Mouse (Mus musculus) heart, embryonic 15.5 days (tissue): ENCODE measurements around the gene Hoxa5. TPM values are rescaled to one million over a fixed set of nuclear protein-coding genes. Genes with fewer than 3 reads are reported as not detected.

Experiments
- ATAC-seq: fragments of 200-750 bp; cut with Nextera tagmentation; replicated peaks from 2 replicates; pipeline ENCODE4 v1.8.0; 2017; ENCODE audit warnings: low read depth, moderate TSS enrichment; ENCODE audit not compliant: insufficient number of reproducible peaks, insufficient read depth, low FRiP score
- H3K27ac ChIP-seq: fragments of 300-500 bp; sonication (generic); 2 replicates; pipeline ENCODE4 v1.5.1; 2015; ENCODE audit warnings: mild to moderate bottlenecking, inconsistent platforms
- H3K27me3 ChIP-seq: fragments of 300-500 bp; sonication (generic); 2 replicates; pipeline ENCODE4 v1.6.1; 2015; ENCODE audit warnings: inconsistent platforms
- H3K36me3 ChIP-seq: fragments of 300-500 bp; sonication (generic); 2 replicates; pipeline ENCODE4 v1.6.1; 2015; ENCODE audit warnings: mild to moderate bottlenecking, inconsistent platforms
- H3K4me1 ChIP-seq: fragments of 300-500 bp; sonication (generic); replicated peaks from 2 replicates; pipeline ENCODE4 v1.6.1; 2015; ENCODE audit warnings: inconsistent platforms
- H3K4me2 ChIP-seq: fragments of 300-500 bp; sonication (generic); 2 replicates; pipeline ENCODE4 v1.6.1; 2015; ENCODE audit warnings: inconsistent platforms, mild to moderate bottlenecking, moderate library complexity
- H3K4me3 ChIP-seq: fragments of 300-500 bp; sonication (generic); 2 replicates; pipeline ENCODE4 v1.5.1; 2015; ENCODE audit warnings: mild to moderate bottlenecking, inconsistent platforms
- H3K9ac ChIP-seq: fragments of 300-500 bp; sonication (generic); 2 replicates; pipeline ENCODE4 v1.6.1; 2015; ENCODE audit warnings: mild to moderate bottlenecking, inconsistent platforms
- H3K9me3 ChIP-seq: fragments of 300-500 bp; sonication (generic); replicated peaks from 2 replicates; pipeline ENCODE4 v1.6.1; 2016; ENCODE audit warnings: inconsistent platforms
- WGBS: fragments of 180-500 bp; shearing (Covaris S2); methylation state at CpG from one replicate; pipeline ENCODE4 v1.1.7; 2015; ENCODE audit warnings: mixed read lengths; 5-methylcytosine and 5-hydroxymethylcytosine counted together
- polyA plus RNA-seq: library from polyadenylated mRNA; unstranded; fragments of >200 nt; fragmentation: Nextera tagmentation; extraction: Ambion mirVana; gene quantifications from 2 replicates; pipeline ENCODE4 v1.2.1, GENCODE M21; 2015

The Hoxa5 gene
- polyA plus RNA-seq, 1 experiment from 2014 or later, result 2.3 TPM

DNA sequence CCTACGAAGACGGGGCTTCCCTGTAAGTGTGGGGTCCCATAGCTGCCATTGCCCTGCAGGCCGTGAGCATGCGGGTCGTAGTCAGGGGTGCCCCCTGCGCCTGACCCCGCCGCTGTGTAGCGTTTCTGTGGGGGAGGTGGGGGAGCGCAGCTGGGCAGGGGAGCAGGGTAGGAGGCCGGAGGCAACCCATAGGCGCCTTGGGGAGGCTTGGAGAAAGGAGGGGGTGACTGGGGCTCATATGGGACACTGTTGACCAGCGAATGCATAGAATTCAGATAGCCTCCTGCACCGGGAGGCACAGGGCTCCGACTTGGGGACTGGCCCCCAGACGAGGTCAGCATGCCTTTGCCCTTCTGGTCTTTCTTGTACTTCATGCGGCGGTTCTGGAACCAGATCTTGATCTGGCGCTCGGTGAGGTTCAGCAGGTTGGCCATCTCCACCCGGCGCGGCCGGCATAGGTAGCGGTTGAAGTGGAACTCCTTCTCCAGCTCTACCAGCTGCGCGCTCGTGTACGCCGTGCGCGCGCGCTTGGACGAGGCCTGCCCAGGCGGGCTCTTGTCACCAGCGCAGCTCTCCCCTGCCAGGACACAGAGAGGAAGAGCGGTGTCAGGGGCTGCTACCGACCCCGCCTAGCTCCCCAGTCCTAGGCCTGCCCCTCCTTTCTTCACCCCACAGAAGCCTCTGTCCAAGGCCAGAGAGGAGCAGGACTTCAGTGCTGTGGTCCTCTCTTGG, 34.1 kb downstream of the Hoxa5 start:
- Histone ChIP-seq H3K9ac (peak overlapping the region; percentile 10; the same call in 1 of the 2 replicates), H3K27me3 (peaks cover 96% of the 10 kb centered on the region)
- WGBS, result 6% methylated on average over 40 of the region's 40 CpGs

DNA sequence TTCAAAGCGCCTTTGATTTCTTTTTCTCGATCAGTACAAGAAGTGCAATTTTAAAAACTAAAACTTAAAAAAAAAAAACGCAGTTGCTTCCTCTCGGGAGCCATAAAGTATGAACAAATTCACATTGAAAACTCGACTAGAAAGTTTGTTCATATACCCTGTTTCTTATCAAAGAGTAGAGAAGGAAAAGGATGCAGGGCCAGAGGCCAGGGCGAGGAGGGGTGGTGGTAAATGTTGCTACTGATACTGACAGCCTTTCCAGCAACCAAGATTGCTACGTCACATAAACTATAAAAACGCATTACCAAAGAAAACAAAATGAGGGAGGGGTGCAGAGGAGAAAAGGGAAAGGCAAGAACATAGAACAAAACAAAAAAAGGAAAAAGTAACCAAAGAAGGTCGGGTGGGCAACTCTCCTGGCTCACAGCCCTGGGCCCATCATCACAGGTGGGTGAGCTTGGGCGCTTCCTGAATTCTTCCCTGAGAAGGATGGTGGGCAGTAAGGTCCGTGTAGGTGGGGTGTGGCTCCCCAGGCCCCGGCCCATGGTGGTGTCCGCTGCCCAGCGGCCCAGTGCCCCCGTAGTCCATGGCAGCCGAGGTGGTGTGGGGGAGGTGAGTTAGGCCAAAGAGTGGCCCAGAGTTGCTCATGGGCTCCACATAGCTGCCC, 34.8 kb downstream of the Hoxa5 start:
- Histone ChIP-seq H3K27me3 (peaks cover 96% of the 10 kb centered on the region), H3K4me2 (peak overlapping the region; percentile 45), H3K9me3 (no peaks in the 10 kb centered on the region), H3K4me3 (peak overlapping the region; percentile 10; the same call in 1 of the 2 replicates), H3K27ac (peak overlapping the region; percentile 37), H3K36me3 (no peaks in the 10 kb centered on the region), H3K4me1 (peaks cover 22% of the 10 kb centered on the region), H3K9ac (peak overlapping the region; percentile 10; the same call in 1 of the 2 replicates)
- 17% methylated on average over 16 of the region's 16 CpGs for WGBS
- no peak for ATAC-seq

More for the DNA sequence above, 34.1 kb downstream of the Hoxa5 start:
- H3K9me3 ChIP-seq, result no peaks in the 10 kb centered on the region
- peak overlapping the region; percentile 37 for H3K27ac ChIP-seq
- H3K4me1 ChIP-seq, result peaks cover 21% of the 10 kb centered on the region
- H3K36me3 ChIP-seq, result no peaks in the 10 kb centered on the region
- H3K4me2 ChIP-seq, result peak overlapping the region; percentile 45
- no peak for ATAC-seq
- peak overlapping the region; percentile 10 for H3K4me3 ChIP-seq

DNA sequence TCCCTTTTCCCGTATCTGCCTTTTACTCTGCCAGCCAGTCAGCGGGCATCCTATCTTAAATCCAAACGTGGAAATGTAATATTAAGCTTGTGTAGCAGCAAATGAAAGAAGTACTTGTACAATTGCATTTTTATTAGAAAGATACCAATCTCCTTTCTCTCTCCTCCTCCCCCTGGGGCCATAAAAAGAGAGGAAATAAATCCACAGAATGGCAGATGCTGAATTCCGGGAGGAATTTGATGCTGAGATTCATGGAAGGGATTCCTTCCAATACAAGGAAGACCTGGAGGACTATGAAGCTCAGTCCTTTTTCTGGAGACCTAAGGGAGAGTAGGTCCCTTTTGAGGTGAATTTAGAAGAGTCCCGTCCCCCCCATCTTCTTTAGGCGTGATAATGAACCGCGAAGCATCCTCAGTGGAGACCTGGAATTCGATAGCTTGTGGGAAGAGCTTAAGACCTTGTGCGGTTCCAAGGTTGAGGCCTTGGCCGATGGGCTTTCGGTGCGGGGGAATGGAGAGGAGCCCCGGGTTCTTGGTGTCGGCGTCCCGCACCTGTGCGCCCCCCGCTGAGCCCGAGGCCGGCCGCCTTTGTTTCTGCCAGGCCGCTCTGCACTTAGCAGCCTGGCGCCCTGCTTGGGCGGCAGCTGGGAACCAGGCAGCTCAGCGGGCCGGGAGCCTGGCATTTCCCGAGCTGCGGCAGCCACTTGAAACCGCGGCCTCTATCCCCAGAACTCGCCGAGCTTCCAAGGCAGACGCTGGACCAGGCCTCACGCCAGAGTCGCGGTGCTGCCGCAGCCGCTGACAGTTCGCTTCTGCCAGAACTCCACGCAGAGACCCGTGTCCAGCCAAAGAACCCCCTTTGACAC, 36.0 kb downstream of the Hoxa5 start:
- Histone ChIP-seq H3K4me2 (peak overlapping the region; percentile 47), H3K4me1 (peaks cover 27% of the 10 kb centered on the region), H3K9ac (0 out of 2 replicates have a peak overlapping the region, but pooled peaks have one; percentile 31), H3K4me3 (peak overlapping the region; percentile 31), H3K27me3 (peaks cover 97% of the 10 kb centered on the region), H3K9me3 (no peaks in the 10 kb centered on the region), H3K36me3 (no peaks in the 10 kb centered on the region), H3K27ac (peak overlapping the region; percentile 45; the same call in 1 of the 2 replicates)
- ATAC-seq, result no peak
- 8% methylated on average over 42 of the region's 42 CpGs for WGBS

GRCm38 (mm10) chr6:52167736-52168161, 36.6 kb downstream of the Hoxa5 start:
- ATAC-seq, result no peak
- H3K9me3 ChIP-seq, result no peaks in the 10 kb centered on the region
- peak overlapping the region; percentile 31; the same call in 1 of the 2 replicates for H3K4me3 ChIP-seq
- 21% methylated on average over 14 of the region's 14 CpGs for WGBS
- peaks cover 26% of the 10 kb centered on the region for H3K4me1 ChIP-seq
- H3K36me3 ChIP-seq, result no peaks in the 10 kb centered on the region
- peak overlapping the region; percentile 12; the same call in 1 of the 2 replicates for H3K27ac ChIP-seq
- H3K9ac ChIP-seq, result no peak overlapping the region
- H3K27me3 ChIP-seq, result peaks cover 97% of the 10 kb centered on the region
- H3K4me2 ChIP-seq, result peak overlapping the region; percentile 47; the same call in 1 of the 2 replicates

DNA sequence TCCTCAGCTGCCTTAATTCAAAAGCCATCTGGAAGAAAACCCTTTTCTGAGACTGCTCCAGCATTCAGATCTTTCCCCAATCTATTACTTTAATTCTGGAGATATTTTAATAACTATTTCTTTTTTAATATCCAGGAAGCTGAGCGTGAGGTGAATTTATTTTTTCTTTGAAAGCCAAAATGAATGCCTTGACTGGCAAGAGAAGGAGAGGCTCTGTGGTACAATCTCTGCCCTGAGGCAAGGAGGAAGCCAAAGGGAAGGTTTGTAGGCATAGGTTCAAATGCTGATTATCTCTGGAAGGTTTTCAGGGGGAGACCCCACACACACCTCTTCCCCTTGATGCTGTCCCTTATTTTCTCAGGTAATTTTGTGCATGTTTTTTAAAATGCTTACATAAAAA, 37.2 kb downstream of the Hoxa5 start:
- Histone ChIP-seq H3K4me1 (peaks cover 21% of the 10 kb centered on the region), H3K27me3 (peaks cover 97% of the 10 kb centered on the region), H3K4me3 (peak overlapping the region; percentile 31; the same call in 1 of the 2 replicates), H3K27ac (peak overlapping the region; percentile 65; the same call in 1 of the 2 replicates), H3K36me3 (no peaks in the 10 kb centered on the region), H3K9ac (no peak overlapping the region), H3K9me3 (no peaks in the 10 kb centered on the region), H3K4me2 (peak overlapping the region; percentile 47; the same call in 1 of the 2 replicates)
- 26% methylated on average over 1 of the region's 1 CpGs for WGBS
- no peak for ATAC-seq

DNA sequence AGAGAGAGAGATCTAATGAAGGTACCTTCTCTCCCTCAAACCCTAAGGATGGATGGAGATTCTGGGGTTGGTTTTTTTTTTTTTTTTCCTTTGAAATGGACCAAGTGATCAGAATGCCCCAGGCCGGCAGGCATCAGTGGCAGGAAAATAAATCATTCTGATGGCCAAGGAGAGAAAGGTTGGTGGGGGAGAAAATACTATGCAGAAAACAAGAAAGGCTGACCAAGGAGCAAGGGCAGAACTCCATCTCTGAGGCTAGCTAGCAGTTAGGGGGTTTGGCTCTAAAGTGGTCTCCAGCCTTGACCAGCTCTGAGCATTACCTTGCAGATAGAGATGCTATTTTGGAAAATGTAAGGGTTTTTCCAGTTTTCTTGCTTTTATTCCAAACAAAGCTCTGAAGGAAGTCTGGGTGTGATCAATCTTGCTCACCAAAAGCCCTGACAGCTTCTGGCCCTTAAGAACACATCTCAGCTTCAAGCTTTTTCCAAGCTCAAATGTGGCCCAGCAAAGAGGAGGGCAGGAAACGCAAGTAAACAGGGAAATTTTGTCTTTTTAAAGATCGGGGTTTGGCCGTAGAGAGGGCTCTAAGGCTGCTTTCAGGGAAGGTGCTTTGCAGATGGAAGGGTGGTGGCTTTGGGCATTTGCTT, 37.8 kb downstream of the Hoxa5 start:
- no peak overlapping the region for H3K9ac ChIP-seq
- H3K27me3 ChIP-seq, result peaks cover 97% of the 10 kb centered on the region
- no peaks in the 10 kb centered on the region for H3K36me3 ChIP-seq
- WGBS, result 18% methylated on average over 4 of the region's 4 CpGs
- H3K4me1 ChIP-seq, result peaks cover 20% of the 10 kb centered on the region
- peak overlapping the region; percentile 65; the same call in 1 of the 2 replicates for H3K27ac ChIP-seq
- H3K4me2 ChIP-seq, result peak overlapping the region; percentile 51; the same call in 1 of the 2 replicates
- H3K9me3 ChIP-seq, result no peaks in the 10 kb centered on the region
- ATAC-seq, result no peak
- peak overlapping the region; percentile 31; the same call in 1 of the 2 replicates for H3K4me3 ChIP-seq

DNA sequence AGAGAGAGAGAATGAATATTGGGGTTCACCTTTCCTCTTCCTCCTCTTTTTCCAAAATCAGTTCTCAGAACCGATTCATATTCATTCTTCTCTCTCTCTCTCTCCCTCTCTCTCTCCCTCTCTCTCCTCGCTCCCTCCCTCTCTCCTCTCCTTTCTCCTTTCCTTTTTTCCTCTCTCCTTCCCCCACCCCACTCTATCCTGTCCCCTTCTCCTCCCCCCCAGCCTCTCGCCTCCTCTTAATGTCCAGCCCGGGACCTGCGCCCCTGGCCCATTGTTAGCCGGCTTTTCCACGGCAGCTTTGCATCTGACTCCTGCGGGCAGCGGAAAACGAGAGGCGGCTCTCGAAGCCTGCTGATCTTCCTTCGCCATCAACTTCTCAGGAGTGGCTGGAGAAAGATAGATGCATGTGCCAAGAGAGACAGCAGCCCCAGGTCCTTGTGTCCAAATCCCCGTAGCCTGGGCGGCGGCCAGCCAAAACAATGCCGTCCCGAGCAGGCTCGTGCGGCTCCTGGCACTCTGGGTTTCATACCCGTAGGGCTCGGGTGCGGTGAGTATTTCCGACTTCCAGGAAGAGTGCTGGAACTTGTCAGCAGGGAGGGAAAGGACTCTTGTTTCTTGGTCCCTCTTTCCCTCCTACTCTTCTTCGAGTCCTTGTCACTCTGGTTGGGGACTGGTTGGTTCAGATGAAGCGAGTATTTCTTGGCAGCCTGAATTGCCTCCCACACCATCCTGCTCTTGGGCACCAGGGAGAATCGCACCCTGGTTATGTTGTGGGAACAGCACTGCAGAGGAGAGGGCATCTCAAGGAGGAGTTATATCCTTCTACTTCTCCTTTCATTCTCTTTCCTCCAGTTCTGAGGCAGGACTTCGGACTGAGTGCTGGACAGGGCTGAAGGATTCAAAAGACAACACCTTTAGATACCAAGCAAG, 38.7 kb downstream of the Hoxa5 start:
- Histone ChIP-seq H3K9ac (0 out of 2 replicates have a peak overlapping the region, but pooled peaks have one; percentile 25), H3K27me3 (peaks cover 96% of the 10 kb centered on the region), H3K4me1 (peaks cover 20% of the 10 kb centered on the region), H3K36me3 (no peaks in the 10 kb centered on the region), H3K9me3 (no peaks in the 10 kb centered on the region), H3K4me3 (peak overlapping the region; percentile 29), H3K4me2 (peak overlapping the region; percentile 51), H3K27ac (peak overlapping the region; percentile 65)
- no peak for ATAC-seq
- 3% methylated on average over 28 of the region's 28 CpGs for WGBS

GRCm38 (mm10) chr6:52164626-52165440, 39.6 kb downstream of the Hoxa5 start, which contains the start of gene Hoxa2:
TSS of gene Hoxa2 (minus strand) at chr6:52164831.
- Histone ChIP-seq H3K27ac (peak within 1 kb of the TSS; percentile 68), H3K9me3 (no peaks in the 10 kb centered on the region), H3K4me3 (peak within 1 kb of the TSS; percentile 47), H3K36me3 (no peaks in the 10 kb centered on the region), H3K9ac (peak within 1 kb of the TSS; percentile 44; the same call in 1 of the 2 replicates), H3K27me3 (peaks cover 96% of the 10 kb centered on the region), H3K4me2 (peak within 1 kb of the TSS; percentile 51), H3K4me1 (peaks cover 13% of the 10 kb centered on the region)
- WGBS, result under 1% methylated on average over 25 of the region's 25 CpGs
- ATAC-seq, result no peak

DNA sequence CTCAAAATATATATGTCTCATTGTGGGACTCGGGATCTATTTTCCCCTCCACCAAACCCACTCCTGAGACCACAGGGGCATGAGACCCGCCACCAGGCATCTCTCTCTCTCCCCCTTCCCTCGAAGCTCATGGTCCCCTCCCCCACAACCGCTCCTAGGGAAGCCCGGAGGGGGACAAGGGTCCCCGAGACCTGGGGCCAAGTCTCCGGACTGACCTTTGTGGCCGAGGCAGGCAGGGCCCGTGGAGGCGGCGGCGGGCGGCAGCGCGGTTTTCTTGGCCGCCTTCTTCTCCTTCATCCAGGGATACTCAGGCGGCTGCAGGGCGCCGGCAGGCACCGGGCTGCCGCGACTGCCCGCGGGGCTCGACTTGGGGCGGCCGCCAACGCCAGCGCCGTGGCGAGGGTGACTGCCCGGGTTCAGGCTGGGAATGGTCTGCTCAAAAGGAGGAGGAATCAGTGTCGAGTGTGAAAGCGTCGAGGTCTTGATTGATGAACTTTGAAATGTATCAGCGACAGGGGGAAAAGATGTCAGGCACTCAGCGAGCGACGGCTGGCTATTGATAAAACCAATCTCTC, 40.2 kb downstream of the Hoxa5 start:
- Histone ChIP-seq H3K4me1 (peaks cover 14% of the 10 kb centered on the region), H3K9me3 (no peaks in the 10 kb centered on the region), H3K4me3 (peak overlapping the region; percentile 47), H3K27ac (peak overlapping the region; percentile 68), H3K9ac (peak overlapping the region; percentile 44; the same call in 1 of the 2 replicates), H3K4me2 (peak overlapping the region; percentile 51), H3K36me3 (no peaks in the 10 kb centered on the region), H3K27me3 (peaks cover 97% of the 10 kb centered on the region)
- WGBS, result 2% methylated on average over 39 of the region's 39 CpGs
- no peak for ATAC-seq
